Mouse (Mus musculus): Measurements from ENCODE around the gene Rrbp1.

GRCm38 (mm10) chr2:144044726-144045125, 33.7 kb upstream of the Rrbp1 start:
- TF ChIP-seq CTCF (IDR thresholded peaks at IDR 0.05; ENCODE audit: extremely low read depth, insufficient read depth, insufficient read length, insufficient replicate concordance) (no peak), POLR2A (IDR thresholded peaks at IDR 0.05; ENCODE audit: low read depth, low read length) (no peak)

All from spleen, adult 2 months (tissue).